Mouse (Mus musculus) olfactory bulb, adult 2 months (tissue): ENCODE results near the gene Gsk3a. TPM values are rescaled to one million over a fixed set of nuclear protein-coding genes. Genes with fewer than 3 reads are reported as not detected.

Experiments used
- H3K27ac ChIP-seq: fragments of 200-500 bp; 2 replicates; pipeline ENCODE4 v1.5.1; 2012; ENCODE audit warnings: low read depth, low read length; ENCODE audit not compliant: insufficient read depth
- H3K4me1 ChIP-seq: fragments of 200-500 bp; 2 replicates; pipeline ENCODE4 v1.6.1; 2012; ENCODE audit warnings: low read length; ENCODE audit not compliant: control insufficient read depth, insufficient read depth
- H3K4me3 ChIP-seq: fragments of 200-500 bp; 2 replicates; pipeline ENCODE4 v1.5.1; 2012; ENCODE audit warnings: mild to moderate bottlenecking, low read depth, low read length, moderate library complexity; ENCODE audit not compliant: insufficient read depth
- CTCF ChIP-seq: fragments of 200-500 bp; IDR thresholded peaks from 2 replicates; pipeline ENCODE4 v1.5.1; 2012; ENCODE audit warnings: low read depth, mild to moderate bottlenecking, low read length, moderate library complexity; ENCODE audit not compliant: insufficient read depth
- POLR2A ChIP-seq: fragments of 200-500 bp; IDR thresholded peaks from 2 replicates; pipeline ENCODE4 v1.6.1; 2012; ENCODE audit warnings: mild to moderate bottlenecking, low read depth, low read length, moderate library complexity; ENCODE audit not compliant: insufficient read depth
- WGBS: fragments of 180-500 bp; shearing (Covaris S2); methylation state at CpG from one replicate; pipeline ENCODE4 v1.1.7; 2018; 5-methylcytosine and 5-hydroxymethylcytosine counted together
- polyA plus RNA-seq: library from polyadenylated mRNA; stranded (reverse); fragments of >200 nt; gene quantifications from 2 replicates; pipeline ENCODE4 v1.2.4, GENCODE M21; 2012; ENCODE audit warnings: low replicate concordance; ENCODE audit not compliant: missing spikeins, insufficient read depth, insufficient read length

Gene Gsk3a
- polyA plus RNA-seq, 1 experiment, result not detected

DNA sequence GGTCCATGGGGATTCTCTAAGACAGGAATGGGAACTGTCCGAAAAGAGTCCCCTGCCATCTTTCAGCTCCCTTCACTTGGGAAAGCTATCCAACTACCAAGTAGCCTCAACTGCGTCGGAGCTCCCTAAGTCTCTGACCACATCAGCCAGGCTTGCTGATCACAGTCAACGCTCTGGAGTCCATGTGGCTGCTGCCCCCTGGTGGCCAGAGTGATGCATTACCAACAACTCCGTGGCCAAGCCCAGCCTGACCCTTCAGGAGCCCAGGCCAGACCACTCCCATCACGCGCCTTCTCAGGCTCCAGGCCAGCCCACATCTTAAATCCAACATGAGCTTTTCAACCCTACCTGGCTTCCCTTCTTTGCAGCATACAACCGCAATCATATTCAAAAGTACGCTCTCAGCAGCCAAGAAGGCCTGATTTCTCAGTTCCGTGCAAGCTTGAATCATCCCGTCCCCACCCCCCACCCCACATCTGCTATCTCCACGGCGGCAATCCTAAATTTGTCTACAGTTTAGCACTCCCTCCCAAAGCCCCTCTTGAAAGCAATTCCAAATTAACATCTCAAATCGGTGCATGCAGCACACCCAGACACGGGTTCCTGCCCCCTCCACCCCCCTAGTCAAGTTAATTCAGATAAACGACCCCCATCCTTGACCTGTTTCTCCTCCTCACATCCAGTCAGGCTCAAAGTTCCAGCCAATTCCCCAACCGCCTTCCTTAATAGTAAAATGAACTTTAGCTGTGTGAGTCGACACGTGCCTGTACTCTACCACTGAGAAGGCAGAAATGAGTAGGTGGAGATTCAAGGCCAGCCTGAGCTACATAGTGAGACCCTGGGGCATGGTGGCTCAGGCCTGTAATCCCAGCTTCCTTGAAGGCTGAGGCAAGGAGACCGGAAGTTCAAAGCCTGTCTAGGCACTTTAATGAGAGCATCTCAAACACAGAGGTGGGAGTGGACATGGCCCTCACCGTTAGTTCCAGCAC lies 49.7 kb downstream of the Gsk3a start:
- TF ChIP-seq CTCF, result peak; percentile 91
- no peak for TF ChIP-seq POLR2A
- Histone ChIP-seq H3K4me3 (peak overlapping the region; percentile 15), H3K27ac (no peak overlapping the region), H3K4me1 (0 out of 2 replicates have a peak, but pooled peaks cover 5% of the 10 kb centered on the region)
- WGBS, result 20% methylated on average over 21 of the region's 21 CpGs

DNA sequence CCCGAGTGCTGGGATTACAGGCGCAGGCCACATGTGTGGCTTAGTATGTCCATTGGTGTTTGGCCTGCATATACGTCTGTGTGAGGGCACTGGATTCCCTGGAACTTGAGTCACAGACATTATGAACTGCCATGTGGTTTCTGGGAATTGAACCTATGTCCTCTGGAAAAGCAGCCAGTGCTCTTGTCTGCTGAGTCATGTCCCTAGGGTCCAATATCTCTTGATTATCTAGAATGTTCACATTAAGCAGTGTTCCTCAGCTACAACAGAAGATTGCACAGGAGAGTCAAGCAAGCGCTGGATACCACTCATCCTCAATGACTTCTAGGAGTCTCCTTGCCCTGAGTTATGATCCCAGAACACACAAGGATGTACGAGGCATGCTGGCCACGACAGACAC lies 53.6 kb downstream of the Gsk3a start:
- no peak for TF ChIP-seq CTCF
- TF ChIP-seq POLR2A, result no peak
- Histone ChIP-seq H3K27ac (no peak overlapping the region), H3K4me3 (no peak overlapping the region), H3K4me1 (peaks cover 19% of the 10 kb centered on the region)
- 89% methylated on average over 6 of the region's 6 CpGs for WGBS

DNA sequence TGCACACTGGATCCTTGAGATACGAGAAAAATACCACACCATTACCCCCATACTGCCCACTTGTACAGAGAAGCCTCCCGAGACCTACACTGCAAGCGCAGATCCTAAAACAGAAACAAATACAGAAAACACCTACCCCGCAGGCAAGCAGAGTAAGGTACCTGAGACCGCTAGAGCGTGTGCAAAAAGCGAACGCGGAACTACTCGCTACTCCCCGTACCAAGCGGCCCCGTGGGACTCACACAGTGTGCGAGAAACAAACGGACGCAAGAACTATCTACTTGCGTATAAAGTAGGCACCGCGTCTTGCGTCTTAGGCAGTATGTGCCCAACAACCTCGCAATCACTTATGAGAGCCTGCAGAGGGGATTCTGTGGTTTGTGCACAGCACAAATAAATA lies 55.8 kb downstream of the Gsk3a start:
- Histone ChIP-seq H3K4me1 (peaks cover 20% of the 10 kb centered on the region), H3K4me3 (peak overlapping the region; percentile 31), H3K27ac (no peak overlapping the region)
- 12% methylated on average over 21 of the region's 21 CpGs for WGBS
- TF ChIP-seq CTCF (no peak), POLR2A (no peak)

DNA sequence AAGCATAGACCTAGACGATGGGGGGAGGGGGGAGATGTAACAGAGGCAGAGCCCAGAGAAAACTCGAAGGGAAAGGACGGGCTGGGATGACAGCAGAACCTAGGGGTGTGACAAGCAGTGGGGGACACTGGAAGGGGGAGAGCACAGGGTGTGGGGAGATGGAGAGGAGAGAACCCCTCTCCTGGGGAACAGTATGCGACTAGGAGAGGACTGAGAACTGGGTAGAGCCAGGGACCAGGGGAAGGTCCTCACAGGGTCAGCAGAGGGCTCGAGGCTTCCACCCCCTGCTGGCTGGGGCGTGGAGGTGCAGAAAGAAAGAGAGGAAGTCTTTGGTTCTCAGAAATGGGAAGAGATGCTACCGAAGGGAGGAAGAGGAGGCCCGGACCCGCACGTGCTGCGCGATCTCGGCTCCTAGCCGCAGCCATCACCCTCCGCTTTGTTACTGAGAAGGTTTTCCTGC lies 56.3 kb downstream of the Gsk3a start:
- Histone ChIP-seq H3K4me3 (peak overlapping the region; percentile 31), H3K27ac (no peak overlapping the region), H3K4me1 (peaks cover 20% of the 10 kb centered on the region)
- TF ChIP-seq POLR2A, result no peak
- peak; percentile 74 for TF ChIP-seq CTCF
- WGBS, result 2% methylated on average over 15 of the region's 15 CpGs

DNA sequence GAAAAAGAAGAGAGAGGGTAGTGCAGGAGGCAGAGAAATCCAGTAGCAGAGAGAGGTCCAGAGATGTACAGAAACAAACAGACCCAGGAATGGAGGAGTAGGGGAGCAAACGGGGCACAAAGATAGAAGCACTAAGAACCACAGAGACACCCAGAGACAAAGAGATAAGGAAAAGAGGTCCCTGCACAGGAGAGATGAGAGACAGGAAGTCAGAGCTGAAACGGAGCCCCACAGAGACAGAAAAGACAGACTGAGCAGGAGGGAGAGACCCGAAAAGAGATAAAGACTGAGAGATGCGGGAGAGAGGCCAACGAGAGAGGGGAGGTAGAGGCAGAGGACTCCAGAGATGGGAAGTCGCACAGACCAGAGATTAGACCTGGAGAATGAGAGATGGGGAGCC lies 57.1 kb downstream of the Gsk3a start:
- WGBS, result 14% methylated on average over 6 of the region's 6 CpGs
- Histone ChIP-seq H3K4me3 (no peak overlapping the region), H3K4me1 (peaks cover 21% of the 10 kb centered on the region), H3K27ac (0 out of 2 replicates have a peak overlapping the region, but pooled peaks have one; percentile 92)
- no peak for TF ChIP-seq POLR2A
- TF ChIP-seq CTCF, result no peak

DNA sequence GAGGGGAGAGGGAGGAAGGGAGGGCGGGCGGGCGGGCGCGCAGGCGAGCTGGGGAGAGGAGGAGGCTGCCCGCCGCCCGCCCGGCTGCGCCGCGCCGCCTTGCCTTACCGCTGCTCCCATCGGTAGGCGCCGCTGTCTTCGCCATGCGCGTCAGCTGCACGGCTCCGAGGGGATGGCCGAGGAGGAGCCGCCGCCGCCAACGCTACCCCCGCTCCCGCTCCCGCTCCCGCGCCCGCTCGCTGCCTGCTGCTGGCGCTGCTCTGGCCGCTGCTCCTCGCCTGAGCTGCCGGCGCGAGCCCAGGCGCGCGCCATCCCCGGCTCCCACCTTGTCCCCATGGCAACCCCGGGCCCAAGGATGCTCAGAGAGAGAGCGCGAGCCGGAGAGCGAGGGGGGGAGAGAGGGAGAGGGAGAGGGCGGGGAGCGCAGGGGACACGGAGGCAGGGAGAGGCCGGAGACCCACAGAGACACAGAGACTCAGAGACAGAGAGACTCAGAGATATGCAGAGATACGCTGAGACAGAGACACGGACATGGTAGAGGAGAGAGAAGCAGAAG lies 58.0 kb downstream of the Gsk3a start, which contains the start of gene Pou2f2:
TSS of gene Pou2f2 (minus strand) at position 121 of the 556 bp plus-strand sequence.
- WGBS, result under 1% methylated on average over 46 of the region's 56 CpGs
- peak within 1 kb of the TSS; percentile 83 for H3K4me3 ChIP-seq
- TF ChIP-seq CTCF (peak; percentile 41; the same call in 1 of the 2 replicates), POLR2A (peak; percentile 45; the same call in 1 of the 2 replicates)
- peaks cover 23% of the 10 kb centered on the region for H3K4me1 ChIP-seq
- H3K27ac ChIP-seq, result peak within 1 kb of the TSS; percentile 97

DNA sequence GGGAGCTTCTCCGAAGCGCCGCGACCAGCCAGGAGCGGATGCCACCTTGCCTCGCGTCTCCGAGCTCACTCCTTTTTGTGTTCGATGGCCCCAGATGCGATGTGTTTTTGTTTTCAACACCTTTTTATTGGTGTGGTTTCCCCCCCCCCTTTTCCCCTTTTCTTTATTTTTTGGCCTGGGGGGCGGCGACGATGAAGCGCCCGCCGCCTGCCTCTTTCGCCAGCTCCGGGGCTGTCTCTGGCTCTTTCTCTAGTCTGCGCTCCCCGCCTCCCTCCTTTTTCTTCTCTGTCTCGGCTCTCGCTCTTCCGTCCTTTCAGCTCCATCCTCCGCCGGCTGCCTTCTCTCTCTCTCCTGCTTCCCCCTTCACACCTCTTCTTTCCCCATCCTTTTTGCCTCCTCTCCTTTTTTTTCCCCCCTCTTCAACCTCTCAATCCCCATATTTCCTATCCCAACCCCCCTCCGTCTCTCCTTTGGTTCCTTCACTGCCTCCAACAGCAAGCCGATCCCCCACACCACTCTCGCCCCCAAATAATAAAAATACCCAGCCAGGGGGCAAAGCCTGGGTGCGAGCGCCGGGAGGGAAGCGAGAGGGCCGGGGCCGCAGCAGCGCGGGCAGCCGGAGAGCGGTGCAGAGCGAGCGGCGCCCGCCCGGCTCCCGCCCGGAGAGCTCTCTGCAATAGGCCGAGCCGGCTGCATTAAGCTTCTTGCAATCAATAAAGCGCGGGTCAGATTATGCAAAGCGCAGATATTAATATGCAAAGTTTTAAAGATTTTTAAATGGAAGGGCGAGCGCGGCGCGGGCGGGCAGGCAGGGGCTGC lies 58.7 kb downstream of the Gsk3a start:
- H3K27ac ChIP-seq, result peak overlapping the region; percentile 97
- TF ChIP-seq CTCF (0 out of 2 replicates have a peak, but pooled peaks have one; percentile 5), POLR2A (no peak)
- H3K4me3 ChIP-seq, result peak overlapping the region; percentile 83
- under 1% methylated on average over 53 of the region's 56 CpGs for WGBS
- H3K4me1 ChIP-seq, result peaks cover 28% of the 10 kb centered on the region

DNA sequence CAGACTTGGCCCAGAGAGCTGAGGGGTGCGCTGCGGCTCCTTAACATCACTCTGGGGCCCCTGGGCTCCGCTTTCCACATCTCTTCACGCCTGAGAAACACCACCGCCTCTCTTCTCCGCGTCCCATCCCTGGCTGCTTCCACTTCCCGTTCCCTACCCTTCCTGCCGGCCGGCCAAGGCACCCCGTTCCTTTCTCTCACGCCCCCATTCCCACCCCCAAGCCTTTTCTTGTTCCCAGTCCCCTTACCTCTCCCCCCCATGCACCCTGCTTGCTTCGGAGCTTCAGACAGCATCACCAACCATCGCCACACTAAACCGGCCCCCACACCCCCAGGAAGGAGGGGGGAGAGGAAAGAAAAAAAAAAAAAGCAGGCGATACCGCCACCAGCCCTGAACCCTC lies 59.3 kb downstream of the Gsk3a start:
- Histone ChIP-seq H3K27ac (peak overlapping the region; percentile 97), H3K4me3 (peak overlapping the region; percentile 83), H3K4me1 (peaks cover 30% of the 10 kb centered on the region)
- 2% methylated on average over 17 of the region's 17 CpGs for WGBS
- no peak for TF ChIP-seq POLR2A
- TF ChIP-seq CTCF, result no peak

Other genes with a start within 250 kb of the Gsk3a start
- 361 and 745 TPM in 2 replicates for gene Atp1a3, start 231.9 kb downstream of the Gsk3a start, polyA plus RNA-seq
- gene Grik5, start 165.5 kb downstream of the Gsk3a start, polyA plus RNA-seq, result not detected in 2 replicates
- gene Zfp574, start 165.3 kb downstream of the Gsk3a start, polyA plus RNA-seq, result not detected in 2 replicates
- gene Pou2f2, start 58.1 kb downstream of the Gsk3a start, polyA plus RNA-seq, result not detected in 2 replicates
- gene Dedd2, start 17.2 kb downstream of the Gsk3a start, polyA plus RNA-seq, result not detected in 2 replicates
- not detected in 2 replicates for gene Zfp526, start 16.4 kb downstream of the Gsk3a start, polyA plus RNA-seq
- gene Erf, start 12.9 kb upstream of the Gsk3a start, polyA plus RNA-seq, result not detected in 2 replicates
- 41.9 TPM in 1 of 2 replicates, not detected in the other for gene Cic, start 29.9 kb upstream of the Gsk3a start, polyA plus RNA-seq
- gene Pafah1b3, start 60.1 kb upstream of the Gsk3a start, polyA plus RNA-seq, result not detected in 2 replicates
- gene Prr19, start 63.6 kb upstream of the Gsk3a start, polyA plus RNA-seq, result not detected in 2 replicates
- not detected in 2 replicates for gene Tmem145, start 68.3 kb upstream of the Gsk3a start, polyA plus RNA-seq
- not detected in 2 replicates for gene Megf8, start 79.3 kb upstream of the Gsk3a start, polyA plus RNA-seq
- gene Cnfn, start 131.9 kb upstream of the Gsk3a start, polyA plus RNA-seq, result not detected in 2 replicates
- gene Lipe, start 160.9 kb upstream of the Gsk3a start, polyA plus RNA-seq, result not detected in 2 replicates
- not detected in 2 replicates for gene Cxcl17, start 175.0 kb upstream of the Gsk3a start, polyA plus RNA-seq
- not detected in 2 replicates for gene Ceacam1, start 239.8 kb upstream of the Gsk3a start, polyA plus RNA-seq